Mouse (Mus musculus) liver, embryonic 12.5 days (tissue): ENCODE results near the gene Mdn1. TPM values are rescaled to one million over a fixed set of nuclear protein-coding genes. Genes with fewer than 3 reads are reported as not detected.

ENCODE experiments used
- ATAC-seq: fragments of 200-750 bp; cut with Nextera tagmentation; 2 replicates; pipeline ENCODE4 v1.8.0; 2017; ENCODE audit warnings: moderate number of reproducible peaks, mild to moderate bottlenecking, moderate library complexity
- H3K27ac ChIP-seq: fragments of 300-500 bp; sonication (generic); 2 replicates; pipeline ENCODE4 v1.5.1; 2016; ENCODE audit warnings: mild to moderate bottlenecking
- H3K27me3 ChIP-seq: fragments of 300-500 bp; sonication (generic); replicated peaks from 2 replicates; pipeline ENCODE4 v1.6.1; 2016; ENCODE audit warnings: mild to moderate bottlenecking, moderate library complexity
- H3K36me3 ChIP-seq: fragments of 300-500 bp; sonication (generic); 2 replicates; pipeline ENCODE4 v1.6.1; 2016; ENCODE audit warnings: mild to moderate bottlenecking, moderate library complexity
- H3K4me1 ChIP-seq: fragments of 300-500 bp; sonication (generic); 2 replicates; pipeline ENCODE4 v1.6.1; 2016
- H3K4me2 ChIP-seq: fragments of 300-500 bp; sonication (generic); 2 replicates; pipeline ENCODE4 v1.6.1; 2016; ENCODE audit warnings: mild to moderate bottlenecking, moderate library complexity
- H3K4me3 ChIP-seq: fragments of 300-500 bp; sonication (generic); 2 replicates; pipeline ENCODE4 v1.5.1; 2016; ENCODE audit warnings: mild to moderate bottlenecking, moderate library complexity
- H3K9ac ChIP-seq: fragments of 300-500 bp; sonication (generic); 2 replicates; pipeline ENCODE4 v1.6.1; 2016; ENCODE audit warnings: mild to moderate bottlenecking, moderate library complexity
- H3K9me3 ChIP-seq: fragments of 300-500 bp; sonication (generic); replicated peaks from 2 replicates; pipeline ENCODE4 v1.6.1; 2016; ENCODE audit warnings: mild to moderate bottlenecking, moderate library complexity
- WGBS: fragments of 180-500 bp; shearing (Covaris S2); methylation state at CpG from one replicate; pipeline ENCODE4 v1.1.7; 2016; ENCODE audit not compliant: insufficient replicate concordance; 5-methylcytosine and 5-hydroxymethylcytosine counted together
- polyA plus RNA-seq: library from polyadenylated mRNA; unstranded; fragments of >200 nt; fragmentation: Nextera tagmentation; extraction: Ambion mirVana; gene quantifications from 2 replicates; pipeline ENCODE4 v1.2.1, GENCODE M21; 2016

Gene Mdn1
- polyA plus RNA-seq = 10.9 and 11.4 TPM in 2 replicates

- Histone ChIP-seq H3K9me3 (no peaks in the 10 kb centered on the region), H3K36me3 (peaks cover 15% of the 10 kb centered on the region)
- WGBS = under 1% methylated on average over 68 of the region's 68 CpGs
Observed at GRCm38 (mm10) chr4:32656918-32657662, at the start of gene Mdn1. Gene Mdn1 (plus strand): TSS chr4:32657119.

GRCm38 (mm10) chr4:32615034-32615881, 41.7 kb upstream of the Mdn1 start, which contains the start of gene Casp8ap2:
Gene Casp8ap2 (plus strand): TSS chr4:32615451.
- ATAC-seq = peak; percentile 98
- H3K27ac ChIP-seq = peak within 1 kb of the TSS; percentile 86
- H3K36me3 ChIP-seq = peaks cover 15% of the 10 kb centered on the region
- no peaks in the 10 kb centered on the region for H3K9me3 ChIP-seq
- WGBS = under 1% methylated on average over 64 of the region's 67 CpGs
- H3K27me3 ChIP-seq = no peaks in the 10 kb centered on the region
- H3K4me3 ChIP-seq = peak within 1 kb of the TSS; percentile 92
- H3K4me1 ChIP-seq = peaks cover 26% of the 10 kb centered on the region
- H3K4me2 ChIP-seq = peak within 1 kb of the TSS; percentile 78
- H3K9ac ChIP-seq = peak within 1 kb of the TSS; percentile 94

More at GRCm38 (mm10) chr4:32656918-32657662, at the start of gene Mdn1:
- H3K27me3 ChIP-seq = no peaks in the 10 kb centered on the region
- peaks cover 20% of the 10 kb centered on the region for H3K4me1 ChIP-seq
- peak within 1 kb of the TSS; percentile 66 for H3K27ac ChIP-seq
- H3K4me3 ChIP-seq = peak within 1 kb of the TSS; percentile 98
- ATAC-seq = peak; percentile 81
- peak within 1 kb of the TSS; percentile 78 for H3K9ac ChIP-seq
- peak within 1 kb of the TSS; percentile 83 for H3K4me2 ChIP-seq

- ATAC-seq = no peak
Observed at GRCm38 (mm10) chr4:32621637-32622036, 35.3 kb upstream of the Mdn1 start.

DNA sequence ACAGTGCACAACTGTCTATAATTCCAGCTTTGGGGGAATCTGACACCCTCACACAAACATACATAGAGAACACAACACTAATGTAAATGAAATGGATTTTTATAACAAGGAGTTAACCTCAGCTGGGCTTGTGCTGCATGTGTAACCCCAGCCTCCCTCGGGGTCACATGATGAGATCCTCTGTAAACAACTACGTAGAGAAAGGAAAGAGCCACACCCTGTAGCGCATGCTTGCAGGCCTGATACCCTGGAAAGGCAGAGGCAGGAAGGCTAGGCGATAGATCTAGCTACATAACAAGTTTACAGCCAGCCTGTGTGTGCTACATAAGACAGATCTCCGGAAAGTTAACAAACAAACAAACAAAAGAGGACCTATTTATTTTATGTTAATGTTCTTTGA, 5.2 kb upstream of the Mdn1 start:
- 42% methylated on average over 5 of the region's 5 CpGs for WGBS

More at GRCm38 (mm10) chr4:32621637-32622036, 35.3 kb upstream of the Mdn1 start:
- Histone ChIP-seq H3K36me3 (peaks cover 53% of the 10 kb centered on the region), H3K27ac (no peak overlapping the region), H3K4me3 (no peak overlapping the region), H3K9ac (no peak overlapping the region), H3K9me3 (no peaks in the 10 kb centered on the region), H3K4me2 (no peak overlapping the region), H3K4me1 (peaks cover 23% of the 10 kb centered on the region), H3K27me3 (no peaks in the 10 kb centered on the region)

DNA sequence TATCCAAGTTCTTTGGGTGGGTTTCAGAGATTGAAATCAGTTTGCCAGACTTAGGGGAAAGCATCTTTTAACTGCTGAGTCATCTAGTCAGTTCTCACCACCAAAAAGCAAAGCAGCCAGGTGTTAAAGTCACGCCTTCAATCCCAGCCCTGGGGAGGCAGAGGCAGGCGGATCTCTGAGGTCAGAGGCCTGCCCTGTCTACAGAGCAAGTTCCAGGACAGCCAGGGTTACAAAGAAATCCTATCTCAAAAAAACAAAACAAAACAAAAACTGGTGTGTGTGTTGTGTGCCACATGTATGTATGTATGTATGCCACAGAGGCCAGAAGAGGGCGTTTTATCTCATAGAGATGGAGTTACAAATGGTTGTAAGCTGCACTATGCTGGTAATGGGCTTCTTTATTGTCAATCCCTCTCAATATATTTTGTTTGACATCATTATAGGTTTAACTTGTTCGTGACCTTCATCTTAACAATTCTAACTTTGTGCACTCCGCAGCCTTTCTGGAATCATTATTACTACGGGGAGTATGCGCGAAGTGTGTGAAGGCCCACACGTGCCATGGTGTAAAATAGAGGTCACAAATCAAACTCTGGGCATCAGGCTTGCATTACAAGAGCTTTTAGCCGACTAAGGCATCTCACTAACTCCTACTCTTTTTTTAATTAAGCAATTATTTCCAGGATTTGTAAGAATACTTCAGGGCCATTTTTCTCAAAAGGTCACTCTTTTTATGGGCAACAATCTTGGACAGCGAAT, 594 bp upstream of the Mdn1 start:
- Histone ChIP-seq H3K27ac (peak overlapping the region; percentile 66), H3K4me1 (peaks cover 20% of the 10 kb centered on the region), H3K9ac (peak overlapping the region; percentile 78; the same call in 1 of the 2 replicates), H3K4me3 (peak overlapping the region; percentile 98), H3K4me2 (peak overlapping the region; percentile 83), H3K27me3 (no peaks in the 10 kb centered on the region), H3K9me3 (no peaks in the 10 kb centered on the region), H3K36me3 (peaks cover 22% of the 10 kb centered on the region)
- ATAC-seq = no peak
- WGBS = 48% methylated on average over 11 of the region's 11 CpGs

More for the DNA sequence above, 5.2 kb upstream of the Mdn1 start:
- Histone ChIP-seq H3K36me3 (peaks cover 56% of the 10 kb centered on the region), H3K9me3 (no peaks in the 10 kb centered on the region), H3K4me1 (peaks cover 8% of the 10 kb centered on the region; the same call in 1 of the 2 replicates), H3K27me3 (no peaks in the 10 kb centered on the region), H3K27ac (no peak overlapping the region), H3K4me3 (no peak overlapping the region), H3K4me2 (no peak overlapping the region), H3K9ac (no peak overlapping the region)
- ATAC-seq = peak; percentile 85

DNA sequence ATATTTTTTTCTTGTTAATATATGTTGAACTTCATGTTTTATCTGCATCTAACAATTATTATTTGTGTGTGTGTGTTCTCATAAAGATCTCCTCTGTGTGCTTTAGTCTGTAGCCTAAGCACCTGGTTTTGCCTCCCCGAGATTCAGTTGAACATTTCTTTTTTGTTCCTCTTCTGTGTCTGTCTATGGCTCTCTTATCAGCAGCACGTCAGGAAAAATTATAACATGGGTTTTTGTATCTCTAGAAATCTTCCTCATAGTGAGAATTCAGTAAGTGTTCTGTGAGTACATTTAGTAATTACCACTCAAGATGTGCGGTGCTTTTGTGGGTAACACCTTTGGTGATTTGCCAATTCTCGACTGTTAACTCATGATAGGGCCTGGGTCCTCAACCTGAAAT, 8.9 kb downstream of the Mdn1 start:
- ATAC-seq = no peak
- no peaks in the 10 kb centered on the region for H3K27me3 ChIP-seq
- H3K4me3 ChIP-seq = no peak overlapping the region
- H3K9me3 ChIP-seq = no peaks in the 10 kb centered on the region
- H3K4me2 ChIP-seq = no peak overlapping the region
- H3K4me1 ChIP-seq = no peaks in the 10 kb centered on the region
- peaks cover 79% of the 10 kb centered on the region for H3K36me3 ChIP-seq
- 71% methylated on average over 4 of the region's 4 CpGs for WGBS
- H3K9ac ChIP-seq = no peak overlapping the region
- H3K27ac ChIP-seq = no peak overlapping the region

- Histone ChIP-seq H3K4me2 (no peak overlapping the region), H3K4me3 (no peak overlapping the region), H3K27me3 (no peaks in the 10 kb centered on the region), H3K9ac (no peak overlapping the region), H3K36me3 (peaks cover 96% of the 10 kb centered on the region), H3K27ac (no peak overlapping the region), H3K9me3 (no peaks in the 10 kb centered on the region), H3K4me1 (no peaks in the 10 kb centered on the region)
- ATAC-seq = no peak
- 93% methylated on average over 1 of the region's 1 CpGs for WGBS
Observed at GRCm38 (mm10) chr4:32668291-32668690, 11.4 kb downstream of the Mdn1 start.

- WGBS = 74% methylated on average over 2 of the region's 2 CpGs
- Histone ChIP-seq H3K4me3 (no peak overlapping the region), H3K4me1 (no peaks in the 10 kb centered on the region), H3K36me3 (peaks cover 95% of the 10 kb centered on the region), H3K9me3 (no peaks in the 10 kb centered on the region), H3K9ac (no peak overlapping the region), H3K4me2 (no peak overlapping the region), H3K27me3 (no peaks in the 10 kb centered on the region), H3K27ac (no peak overlapping the region)
- no peak for ATAC-seq
Observed at GRCm38 (mm10) chr4:32669825-32670224, 12.9 kb downstream of the Mdn1 start.

DNA sequence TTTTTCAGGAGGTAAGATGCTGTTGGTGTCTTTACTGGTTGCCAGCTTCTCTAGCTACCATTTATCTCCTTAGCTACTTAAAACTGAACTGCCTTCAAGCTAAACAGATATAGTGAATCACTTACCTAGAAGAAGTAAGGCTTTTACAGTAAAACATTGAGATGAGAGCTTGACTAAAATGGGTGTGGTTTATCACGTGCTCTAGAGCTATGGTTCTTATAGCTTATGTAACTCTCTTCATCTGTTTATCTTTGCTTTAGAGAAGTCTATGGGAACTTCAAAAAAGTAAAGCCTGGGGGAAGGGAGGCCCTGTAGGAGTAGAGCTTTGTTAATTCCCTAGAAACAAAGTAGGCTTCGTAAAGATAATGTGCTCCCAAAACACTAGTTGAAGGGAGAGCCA, 17.1 kb downstream of the Mdn1 start:
- H3K4me3 ChIP-seq = no peak overlapping the region
- no peak for ATAC-seq
- H3K9ac ChIP-seq = no peak overlapping the region
- H3K9me3 ChIP-seq = no peaks in the 10 kb centered on the region
- no peak overlapping the region for H3K4me2 ChIP-seq
- no peak overlapping the region for H3K27ac ChIP-seq
- no peaks in the 10 kb centered on the region for H3K4me1 ChIP-seq
- WGBS = 66% methylated on average over 2 of the region's 2 CpGs
- peaks cover 96% of the 10 kb centered on the region for H3K36me3 ChIP-seq
- no peaks in the 10 kb centered on the region for H3K27me3 ChIP-seq

- 74% methylated on average over 3 of the region's 3 CpGs for WGBS
- Histone ChIP-seq H3K4me3 (no peak overlapping the region), H3K27me3 (no peaks in the 10 kb centered on the region), H3K4me1 (no peaks in the 10 kb centered on the region), H3K9me3 (no peaks in the 10 kb centered on the region), H3K9ac (no peak overlapping the region), H3K4me2 (no peak overlapping the region), H3K27ac (no peak overlapping the region), H3K36me3 (peaks cover 88% of the 10 kb centered on the region)
- no peak for ATAC-seq
Observed at GRCm38 (mm10) chr4:32677471-32677870, 20.6 kb downstream of the Mdn1 start.

GRCm38 (mm10) chr4:32680843-32681242, 23.9 kb downstream of the Mdn1 start:
- H3K4me2 ChIP-seq = no peak overlapping the region
- H3K9me3 ChIP-seq = no peaks in the 10 kb centered on the region
- no peaks in the 10 kb centered on the region for H3K4me1 ChIP-seq
- H3K4me3 ChIP-seq = no peak overlapping the region
- H3K9ac ChIP-seq = no peak overlapping the region
- H3K27ac ChIP-seq = no peak overlapping the region
- no peak for ATAC-seq
- H3K27me3 ChIP-seq = no peaks in the 10 kb centered on the region
- WGBS = 71% methylated on average over 3 of the region's 3 CpGs
- H3K36me3 ChIP-seq = peaks cover 90% of the 10 kb centered on the region
